Mouse (Mus musculus) midbrain, embryonic 10.5 days (tissue): ENCODE results near the gene Ripor2. TPM values are rescaled to one million over a fixed set of nuclear protein-coding genes. Genes with fewer than 3 reads are reported as not detected.
A peak's percentile ranks its signal among the peaks of the same experiment; 100 is the strongest.

Source experiments
- DNase-seq: peaks from one replicate; pipeline ENCODE4 v3.0.0-alpha.2; 2017; ENCODE audit warnings: low spot score
- H3K27ac ChIP-seq: fragments of 300-500 bp; sonication (generic); replicated peaks from 2 replicates; pipeline ENCODE4 v1.5.1; 2016; ENCODE audit warnings: mild to moderate bottlenecking
- H3K27me3 ChIP-seq: fragments of 300-500 bp; sonication (generic); 2 replicates; pipeline ENCODE4 v1.6.1; 2016; ENCODE audit warnings: low read depth, mild to moderate bottlenecking; ENCODE audit not compliant: poor library complexity, severe bottlenecking
- H3K36me3 ChIP-seq: fragments of 300-500 bp; sonication (generic); 2 replicates; pipeline ENCODE4 v1.6.1; 2016; ENCODE audit warnings: mild to moderate bottlenecking, moderate library complexity
- H3K4me1 ChIP-seq: fragments of 300-500 bp; sonication (generic); 2 replicates; pipeline ENCODE4 v1.6.1; 2016
- H3K4me3 ChIP-seq: fragments of 300-500 bp; sonication (generic); 2 replicates; pipeline ENCODE4 v1.5.1; 2016; ENCODE audit warnings: mild to moderate bottlenecking, moderate library complexity
- H3K9me3 ChIP-seq: fragments of 300-500 bp; sonication (generic); replicated peaks from 2 replicates; pipeline ENCODE4 v1.6.1; 2016; ENCODE audit warnings: mild to moderate bottlenecking
- WGBS: fragments of 180-500 bp; shearing (Covaris S2); methylation state at CpG from one replicate; pipeline ENCODE4 v1.1.7; 2016; 5-methylcytosine and 5-hydroxymethylcytosine counted together
- polyA plus RNA-seq: library from polyadenylated mRNA; unstranded; fragments of >200 nt; fragmentation: Nextera tagmentation; extraction: Ambion mirVana; gene quantifications from 2 replicates; pipeline ENCODE4 v1.2.1, GENCODE M21; 2016

Ripor2 gene
- polyA plus RNA-seq, 1 experiment from 2014 or later, result 3.5 TPM

DNA sequence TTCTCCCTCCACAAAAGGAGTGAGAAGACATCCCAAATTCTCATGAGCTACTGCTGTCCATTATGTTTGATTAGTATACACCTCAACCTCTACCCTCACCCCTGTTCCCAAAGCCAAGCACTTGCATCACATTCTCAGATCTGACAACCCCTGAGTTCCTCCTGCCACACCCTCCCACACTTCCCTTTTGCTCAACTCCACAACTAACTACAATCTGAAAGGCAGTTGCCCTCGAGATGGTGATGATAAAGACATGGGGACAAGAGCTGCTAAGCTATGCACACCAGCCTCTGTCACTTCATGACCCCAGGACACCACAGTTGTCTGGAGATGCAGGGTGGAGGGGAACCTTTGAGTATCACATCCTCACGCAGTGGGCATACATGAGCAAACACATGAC, 102.5 kb downstream of the Ripor2 start:
- Histone ChIP-seq H3K4me1 (peaks cover 3% of the 10 kb centered on the region; the same call in 1 of the 2 replicates), H3K36me3 (no peaks in the 10 kb centered on the region), H3K27me3 (no peaks in the 10 kb centered on the region), H3K9me3 (no peaks in the 10 kb centered on the region), H3K27ac (no peak overlapping the region), H3K4me3 (no peak overlapping the region)
- WGBS, result 73% methylated on average over 2 of the region's 2 CpGs
- DNase-seq, result no peak

DNA sequence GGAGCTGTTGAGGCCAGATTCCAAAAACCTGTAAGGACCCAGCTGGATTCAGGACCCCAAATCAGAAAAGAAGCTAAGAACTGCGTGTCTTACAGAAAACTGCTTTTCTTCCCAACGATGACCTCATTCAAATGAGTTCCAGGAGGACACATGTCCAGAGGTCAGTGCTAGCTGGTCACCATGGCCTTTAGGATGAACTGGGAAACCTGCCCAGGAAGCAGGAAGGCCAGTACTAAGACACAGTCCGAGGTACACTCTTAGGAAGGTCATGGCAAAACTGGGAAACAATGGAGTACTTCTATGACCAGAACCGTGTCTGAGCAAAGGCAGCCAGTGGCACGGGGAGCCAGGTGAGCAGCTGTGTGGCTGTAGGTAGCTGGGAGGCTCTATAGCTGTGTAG, 103.9 kb downstream of the Ripor2 start:
- Histone ChIP-seq H3K4me1 (peaks cover 3% of the 10 kb centered on the region; the same call in 1 of the 2 replicates), H3K27ac (no peak overlapping the region), H3K4me3 (no peak overlapping the region), H3K27me3 (no peaks in the 10 kb centered on the region), H3K9me3 (no peaks in the 10 kb centered on the region), H3K36me3 (no peaks in the 10 kb centered on the region)
- no peak for DNase-seq
- 82% methylated on average over 5 of the region's 5 CpGs for WGBS

DNA sequence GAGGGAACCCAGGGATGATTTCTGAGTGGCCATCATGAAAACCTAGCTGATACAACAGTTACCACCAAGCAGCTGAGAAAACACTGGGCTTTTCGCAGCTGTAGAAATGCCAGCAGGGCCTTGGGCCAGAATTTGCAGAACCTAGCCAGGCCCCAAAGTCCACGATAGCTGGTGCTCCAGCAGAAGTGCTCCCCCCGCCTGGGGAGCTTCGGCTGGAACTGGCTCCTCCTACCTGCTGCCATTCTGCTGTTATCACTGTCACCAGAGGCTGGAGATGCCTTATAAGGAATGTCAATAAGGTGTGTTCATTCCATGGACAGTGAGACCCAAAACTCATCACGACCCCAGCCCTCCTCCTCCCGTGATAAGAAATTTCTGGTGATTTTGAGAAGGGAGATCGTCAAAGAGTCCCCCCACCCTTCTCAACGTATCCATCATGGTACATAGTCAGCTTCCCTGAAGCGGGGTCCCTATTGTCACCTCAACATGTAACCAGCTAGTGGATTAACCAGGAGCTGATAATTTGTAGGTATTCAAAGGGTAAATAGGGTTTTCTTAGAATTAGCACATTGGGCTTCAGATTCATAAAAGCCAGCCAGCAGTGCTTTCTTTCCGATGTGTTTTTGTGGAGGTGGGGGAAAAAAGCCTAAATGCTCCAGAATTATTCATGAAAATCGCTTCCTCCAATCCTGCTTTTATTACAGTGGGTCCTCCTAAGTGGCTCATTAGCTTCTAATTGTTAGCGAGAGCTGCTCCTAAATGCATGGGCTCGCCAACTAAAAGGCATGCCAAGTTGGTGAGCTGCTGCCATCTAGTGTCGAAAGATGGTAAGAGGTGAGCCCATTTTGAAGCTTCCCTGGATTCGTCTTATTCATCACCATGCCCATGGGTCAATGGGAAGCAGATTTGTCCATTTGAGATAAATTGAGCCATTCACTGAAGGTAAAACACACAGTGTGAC, 105.0 kb downstream of the Ripor2 start:
- H3K9me3 ChIP-seq, result no peaks in the 10 kb centered on the region
- DNase-seq, result peak; percentile 72
- WGBS, result 40% methylated on average over 15 of the region's 15 CpGs
- no peaks in the 10 kb centered on the region for H3K27me3 ChIP-seq
- no peak overlapping the region for H3K27ac ChIP-seq
- H3K36me3 ChIP-seq, result no peaks in the 10 kb centered on the region
- no peak overlapping the region for H3K4me3 ChIP-seq
- H3K4me1 ChIP-seq, result peaks cover 3% of the 10 kb centered on the region; the same call in 1 of the 2 replicates

DNA sequence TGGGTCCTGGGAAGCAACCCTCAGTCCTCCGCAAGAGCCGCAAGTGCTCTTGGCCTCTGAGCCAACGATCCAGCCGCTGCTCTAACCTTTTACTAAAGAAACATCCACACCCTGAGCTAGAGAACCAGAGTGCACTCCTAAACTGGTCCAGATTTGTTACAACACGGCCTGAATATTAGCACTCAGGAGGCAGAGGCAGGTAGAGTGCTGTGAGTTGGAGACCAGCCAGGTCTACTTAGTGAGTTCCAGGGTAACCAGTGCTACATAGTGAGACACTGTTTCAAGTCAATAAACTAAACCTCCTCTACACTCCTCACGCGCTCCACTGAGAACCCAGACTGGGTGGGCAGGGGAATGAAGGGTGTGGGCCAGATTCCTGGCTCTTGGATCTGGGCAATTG, 111.3 kb downstream of the Ripor2 start:
- no peak overlapping the region for H3K4me3 ChIP-seq
- no peaks in the 10 kb centered on the region for H3K9me3 ChIP-seq
- H3K36me3 ChIP-seq, result no peaks in the 10 kb centered on the region
- no peak overlapping the region for H3K27ac ChIP-seq
- no peaks in the 10 kb centered on the region for H3K4me1 ChIP-seq
- 91% methylated on average over 7 of the region's 7 CpGs for WGBS
- no peaks in the 10 kb centered on the region for H3K27me3 ChIP-seq
- no peak for DNase-seq

DNA sequence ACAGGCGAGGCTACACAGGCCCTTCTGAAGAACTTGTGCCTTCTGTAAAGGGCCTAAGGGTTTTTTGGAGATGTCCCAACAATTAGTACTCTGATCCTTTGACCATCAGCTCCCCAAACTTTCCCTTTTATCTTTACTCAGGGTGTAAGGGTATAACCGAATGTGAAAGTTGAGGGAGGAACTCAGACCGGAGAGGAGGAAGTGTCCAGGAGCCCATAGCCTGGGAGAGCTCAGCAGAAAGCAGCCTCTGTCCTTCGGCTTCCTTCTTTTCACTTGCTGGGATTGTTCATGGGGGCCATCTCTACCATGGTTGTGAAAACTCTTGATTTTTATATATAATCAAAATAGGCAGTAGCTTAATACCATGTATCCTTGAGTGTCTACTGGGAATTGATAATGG, 116.8 kb downstream of the Ripor2 start:
- DNase-seq, result no peak
- no peaks in the 10 kb centered on the region for H3K9me3 ChIP-seq
- no peaks in the 10 kb centered on the region for H3K36me3 ChIP-seq
- no peak overlapping the region for H3K27ac ChIP-seq
- H3K27me3 ChIP-seq, result no peaks in the 10 kb centered on the region
- 91% methylated on average over 4 of the region's 4 CpGs for WGBS
- H3K4me1 ChIP-seq, result no peaks in the 10 kb centered on the region
- H3K4me3 ChIP-seq, result no peak overlapping the region

DNA sequence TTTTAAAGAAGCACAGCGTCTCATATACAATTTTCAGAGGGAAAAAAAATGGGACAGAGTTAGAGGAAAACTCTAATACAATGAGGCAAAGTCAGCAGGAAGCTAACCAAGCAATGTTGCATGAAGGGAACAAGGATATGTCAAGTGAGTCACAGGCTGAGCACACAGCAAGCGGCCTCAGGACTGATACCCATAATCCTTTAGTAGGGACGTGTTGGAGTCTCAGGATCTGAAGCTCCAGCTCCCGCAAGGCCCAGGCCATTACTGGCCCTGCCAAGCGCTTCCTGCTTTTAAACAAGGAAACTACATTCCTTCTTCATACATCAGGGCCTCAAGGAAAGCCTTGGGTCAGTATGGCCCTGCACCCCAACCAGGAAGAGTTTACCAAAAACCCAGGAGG, 120.1 kb downstream of the Ripor2 start:
- Histone ChIP-seq H3K27ac (no peak overlapping the region), H3K9me3 (no peaks in the 10 kb centered on the region), H3K4me3 (no peak overlapping the region), H3K36me3 (no peaks in the 10 kb centered on the region), H3K27me3 (no peaks in the 10 kb centered on the region), H3K4me1 (no peaks in the 10 kb centered on the region)
- DNase-seq, result no peak
- 86% methylated on average over 5 of the region's 5 CpGs for WGBS

DNA sequence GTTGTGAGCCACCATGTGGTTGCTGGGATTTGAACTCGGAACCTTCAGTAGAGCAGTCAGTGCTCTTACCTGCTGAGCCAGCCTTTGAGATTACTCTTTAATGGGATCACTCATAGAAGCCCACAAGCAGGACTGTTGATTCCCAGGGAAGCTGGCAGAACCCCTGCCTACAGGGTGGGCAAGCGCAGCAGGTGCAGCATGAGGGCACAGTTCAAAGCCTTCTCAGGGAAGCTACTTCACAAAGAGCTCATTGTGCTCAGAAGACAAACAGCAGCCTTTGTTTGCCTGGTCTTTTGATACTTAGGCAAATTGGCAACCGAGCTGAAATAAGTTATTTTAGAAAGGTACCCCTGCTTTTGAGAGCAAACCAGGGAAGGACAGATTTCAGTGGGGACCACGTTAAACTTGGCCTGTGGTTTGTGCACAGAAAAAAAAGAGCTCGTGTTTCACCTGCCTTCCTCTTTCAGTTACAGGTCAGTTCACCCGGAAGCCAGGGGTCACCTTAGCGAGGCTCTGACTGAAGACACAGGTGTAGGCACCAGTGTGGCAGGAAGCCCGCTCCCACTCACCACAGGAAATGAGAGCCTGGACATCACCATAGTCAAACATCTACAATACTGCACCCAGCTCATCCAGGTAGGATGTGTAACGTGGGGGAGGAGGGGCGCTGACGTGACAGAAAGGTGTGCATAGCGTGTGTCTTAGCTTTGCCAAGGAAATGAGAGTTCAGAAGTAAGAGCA, 127.8 kb downstream of the Ripor2 start:
- Histone ChIP-seq H3K4me1 (peaks cover 21% of the 10 kb centered on the region), H3K36me3 (no peaks in the 10 kb centered on the region), H3K4me3 (no peak overlapping the region), H3K27ac (no peak overlapping the region), H3K27me3 (peaks cover 13% of the 10 kb centered on the region), H3K9me3 (no peaks in the 10 kb centered on the region)
- no peak for DNase-seq
- WGBS, result 77% methylated on average over 12 of the region's 12 CpGs

DNA sequence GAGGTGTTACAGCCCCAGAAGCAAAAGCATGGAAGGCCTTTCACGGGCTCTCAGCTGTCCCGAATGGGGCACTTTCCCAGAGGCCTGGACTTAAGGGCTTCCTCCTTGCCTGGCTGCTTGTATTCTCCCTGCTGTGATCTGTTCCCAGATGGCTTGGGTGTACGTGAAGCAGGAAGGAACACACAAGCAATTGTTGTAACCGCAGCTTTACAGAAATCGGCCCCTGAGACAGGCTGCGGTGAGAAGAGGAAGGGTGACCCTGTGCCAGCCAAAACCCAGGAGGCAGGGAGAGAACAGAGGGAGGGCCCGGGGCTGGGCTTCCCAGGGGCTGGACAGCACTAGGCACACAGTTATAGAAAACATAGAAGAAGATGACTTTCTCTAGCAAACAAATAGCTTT, 129.0 kb downstream of the Ripor2 start:
- Histone ChIP-seq H3K4me1 (peaks cover 32% of the 10 kb centered on the region), H3K36me3 (no peaks in the 10 kb centered on the region), H3K27ac (no peak overlapping the region), H3K9me3 (no peaks in the 10 kb centered on the region), H3K27me3 (peaks cover 13% of the 10 kb centered on the region), H3K4me3 (no peak overlapping the region)
- no peak for DNase-seq
- 69% methylated on average over 7 of the region's 7 CpGs for WGBS

DNA sequence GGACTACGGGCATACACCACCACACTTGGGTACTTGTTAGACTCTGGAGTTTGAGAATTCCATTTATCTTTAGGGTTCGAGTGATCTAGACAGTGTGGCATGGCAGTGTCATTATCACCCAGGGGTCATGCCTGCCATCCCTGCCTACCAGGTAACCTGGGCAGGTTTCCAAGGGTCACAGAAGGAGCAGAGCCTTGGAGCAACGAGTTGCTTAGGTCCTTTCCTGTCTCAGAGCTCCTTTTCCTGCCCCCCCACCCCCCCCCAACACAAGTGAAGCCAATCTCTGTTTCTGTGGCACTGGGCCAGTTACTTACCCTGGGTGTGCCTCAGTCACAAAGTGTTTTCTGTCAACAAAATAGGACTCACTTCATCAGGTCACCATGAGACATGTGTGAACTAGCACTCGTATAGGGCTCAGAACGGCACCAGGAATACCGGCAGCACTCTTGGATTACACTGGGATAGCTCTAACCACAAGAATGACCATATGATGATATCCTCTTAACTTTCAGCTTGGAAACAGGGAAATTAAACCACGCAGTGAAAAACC, 130.7 kb downstream of the Ripor2 start:
- WGBS, result 89% methylated on average over 7 of the region's 7 CpGs
- Histone ChIP-seq H3K4me1 (peaks cover 33% of the 10 kb centered on the region), H3K36me3 (no peaks in the 10 kb centered on the region), H3K4me3 (no peak overlapping the region), H3K9me3 (no peaks in the 10 kb centered on the region), H3K27me3 (peaks cover 13% of the 10 kb centered on the region), H3K27ac (no peak overlapping the region)
- DNase-seq, result no peak

DNA sequence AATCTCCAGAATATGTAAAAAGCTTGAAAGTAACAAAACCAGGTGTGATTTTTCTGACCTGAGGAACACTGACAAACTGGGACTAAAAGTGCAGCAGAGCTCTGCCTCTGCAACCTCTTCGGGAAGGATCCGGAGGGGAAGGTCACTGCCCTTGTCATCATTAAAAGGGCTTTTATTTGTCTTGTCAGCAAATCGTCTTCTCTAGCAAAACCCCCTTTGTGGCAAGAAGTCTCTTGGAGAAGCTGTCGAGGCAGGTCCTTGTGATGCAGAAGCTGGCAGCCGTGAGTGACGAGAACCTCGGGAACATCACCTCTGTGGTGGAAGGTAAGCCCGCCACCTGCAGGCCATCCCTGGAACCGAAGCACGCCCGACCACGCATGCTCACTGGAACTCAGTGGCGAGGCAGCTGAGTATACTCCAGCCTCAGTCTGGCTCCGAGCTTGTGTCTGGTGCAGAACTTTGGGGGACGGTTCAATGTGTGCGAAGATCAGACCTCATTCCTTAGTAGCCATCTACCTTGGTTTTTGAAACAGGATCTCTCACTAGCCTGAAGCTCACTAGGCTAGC, 131.5 kb downstream of the Ripor2 start:
- Histone ChIP-seq H3K9me3 (no peaks in the 10 kb centered on the region), H3K4me1 (peaks cover 33% of the 10 kb centered on the region), H3K4me3 (peak overlapping the region; percentile 33), H3K27ac (peak overlapping the region; percentile 43; the same call in 1 of the 2 replicates), H3K36me3 (no peaks in the 10 kb centered on the region), H3K27me3 (peaks cover 13% of the 10 kb centered on the region)
- 12% methylated on average over 16 of the region's 16 CpGs for WGBS
- peak; percentile 89 for DNase-seq

DNA sequence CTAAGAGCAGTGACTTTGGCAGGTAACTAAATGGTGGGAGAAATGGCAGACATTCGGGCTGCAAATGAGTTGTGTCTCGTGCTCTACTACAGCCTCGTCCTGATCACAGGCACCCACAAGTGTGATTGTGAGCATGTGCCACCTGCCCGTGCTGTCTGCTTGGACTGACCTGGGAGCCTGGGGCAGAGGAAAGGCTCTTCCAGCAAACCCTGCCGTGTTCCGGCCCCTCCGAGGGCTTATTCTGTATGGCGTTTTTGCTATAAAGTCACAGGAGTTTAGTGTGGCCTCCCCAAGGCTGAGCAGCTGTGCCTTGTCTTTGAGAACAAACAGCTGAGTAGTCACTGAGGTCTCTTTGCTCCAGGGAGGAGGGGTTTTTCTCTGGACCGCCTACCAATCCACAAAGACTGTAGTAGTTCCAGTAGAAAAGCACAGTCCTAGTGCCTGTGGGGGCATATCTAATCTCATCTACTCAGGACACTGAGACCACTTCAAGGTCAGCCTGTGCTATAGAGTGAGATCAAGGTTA, 132.4 kb downstream of the Ripor2 start:
- H3K27ac ChIP-seq, result peak overlapping the region; percentile 38; the same call in 1 of the 2 replicates
- no peaks in the 10 kb centered on the region for H3K9me3 ChIP-seq
- H3K4me1 ChIP-seq, result peaks cover 31% of the 10 kb centered on the region
- DNase-seq, result no peak
- 82% methylated on average over 9 of the region's 9 CpGs for WGBS
- no peaks in the 10 kb centered on the region for H3K36me3 ChIP-seq
- peaks cover 13% of the 10 kb centered on the region for H3K27me3 ChIP-seq
- no peak overlapping the region for H3K4me3 ChIP-seq

DNA sequence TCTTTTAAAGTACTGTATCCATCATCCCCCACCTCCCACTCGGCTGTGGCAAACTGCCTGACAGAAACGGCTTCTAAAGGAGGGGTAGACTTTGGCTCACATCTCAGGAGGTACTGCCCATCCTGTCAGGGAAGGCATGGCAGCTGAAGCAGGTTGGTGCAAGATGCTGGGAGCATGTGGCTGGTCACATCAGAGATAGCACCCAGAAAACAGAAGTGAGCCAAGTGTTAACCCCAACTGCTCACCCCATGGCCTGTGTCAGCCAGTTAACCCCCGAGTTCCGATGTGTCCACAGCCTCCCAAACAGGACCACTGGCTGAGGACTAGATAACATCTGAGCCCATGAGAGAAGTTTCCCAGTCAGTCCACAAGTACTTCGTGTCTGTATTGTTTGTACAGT, 133.6 kb downstream of the Ripor2 start:
- no peak overlapping the region for H3K4me3 ChIP-seq
- H3K4me1 ChIP-seq, result peaks cover 28% of the 10 kb centered on the region
- 0 out of 2 replicates have a peak overlapping the region, but pooled peaks have one; percentile 9 for H3K27ac ChIP-seq
- peaks cover 13% of the 10 kb centered on the region for H3K27me3 ChIP-seq
- no peak for DNase-seq
- whole genome bisulfite sequencing, result 67% methylated on average over 5 of the region's 5 CpGs
- H3K9me3 ChIP-seq, result no peaks in the 10 kb centered on the region
- no peaks in the 10 kb centered on the region for H3K36me3 ChIP-seq
